15 mouse cellular contexts compared by ENCODE assay signal in the genomic region with DNA sequence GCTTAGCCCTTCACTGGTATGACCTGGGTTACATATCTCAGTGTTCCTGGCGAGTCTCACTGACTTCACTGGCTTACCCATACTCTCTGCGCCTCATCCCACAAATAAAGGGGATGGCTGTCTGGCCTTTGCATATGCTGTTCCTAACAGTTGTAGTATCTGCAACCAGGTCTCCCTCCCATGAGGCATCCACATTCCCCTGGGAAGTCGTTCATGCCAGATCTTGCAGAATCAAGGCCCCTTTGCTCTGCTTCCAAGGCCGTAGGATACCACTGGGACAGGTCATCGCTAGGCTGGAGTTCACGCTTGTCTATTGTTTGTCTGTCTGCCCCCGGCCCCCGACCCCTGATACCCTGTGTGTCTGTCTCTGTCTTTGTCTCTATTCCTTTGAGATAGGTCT.
"Had no signal": no experiment of that assay in that cellular context is flagged by ENCODE, and none has a peak within 500 bp of the region (broad histone marks: within the 10 kb centered on the region; RNA-seq: fewer than 3 reads in every experiment).

No protein-coding gene starts in this region.

- H3K4me1 ChIP-seq: liver, embryonic 12.5 days had no signal

- H3K4me2 ChIP-seq: limb, embryonic 15.5 days; liver, embryonic 12.5 days; lung, embryonic 14.5 days had no signal

- ATAC-seq: liver, embryonic 12.5 days had no signal

- H3K27ac ChIP-seq: kidney, postnatal 0 days; limb, embryonic 15.5 days; liver, embryonic 12.5 days had no signal

- H3K9me3 ChIP-seq: limb, embryonic 15.5 days; liver, embryonic 12.5 days had no signal

- H3K4me3 ChIP-seq: limb, embryonic 15.5 days; liver, embryonic 12.5 days; myocyte had no signal

- H3K27me3 ChIP-seq: limb, embryonic 15.5 days had no signal

- H3K36me3 ChIP-seq: limb, embryonic 15.5 days; liver, embryonic 12.5 days had no signal

- H3K9ac ChIP-seq: limb, embryonic 15.5 days; liver, embryonic 12.5 days; lung, embryonic 14.5 days had no signal

- DNase-seq: kidney, adult 9 months; kidney, postnatal 36 days; layer of hippocampus, adult 9-11 months; layer of hippocampus, postnatal 36 days; lung, embryonic 14.5 days; lung, postnatal 10 days; lung, postnatal 4 days; right cerebral cortex, postnatal 4 days; spleen, adult 18-20 months; thymus, adult 18-20 months; thymus, postnatal 14 days had no signal
